Mouse (Mus musculus): ENCODE measurements around the gene Ammecr1. TPM values are rescaled to one million over a fixed set of nuclear protein-coding genes. Genes with fewer than 3 reads are reported as not detected.

Ammecr1 gene
- polyA plus RNA-seq, 1 experiment from 2014 or later = 17.1 TPM

- Histone ChIP-seq H3K4me1 (ENCODE audit: control insufficient read depth, insufficient read depth, low read length) (no peaks in the 10 kb centered on the region), H3K4me2 (ENCODE audit: low read depth, low read length) (no peak overlapping the region), H3K9ac (replicated peaks; ENCODE audit: low read length) (no peak overlapping the region), H3K27me3 (ENCODE audit: control insufficient read depth, insufficient read depth, low read length) (no peaks in the 10 kb centered on the region), H3K4me3 (ENCODE audit: low read depth, low read length) (no peak overlapping the region), H3K27ac (replicated peaks; ENCODE audit: low read depth, low read length) (no peak overlapping the region), H3K9me3 (replicated peaks; ENCODE audit: control insufficient read depth, low read length) (no peaks in the 10 kb centered on the region), H3K36me3 (replicated peaks; ENCODE audit: control insufficient read depth, insufficient read depth, low read depth, low read length) (no peaks in the 10 kb centered on the region)
- no peak for ATAC-seq (replicated peaks; ENCODE audit: insufficient number of reproducible peaks, low FRiP score, low TSS enrichment, low read depth)
- WGBS = 94% methylated on average over 6 of the region's 6 CpGs
- DNase-seq (ENCODE audit: low spot score) = no peak
Observed at GRCm38 (mm10) chrX:142834807-142835206, 131.7 kb downstream of the Ammecr1 start.

DNA sequence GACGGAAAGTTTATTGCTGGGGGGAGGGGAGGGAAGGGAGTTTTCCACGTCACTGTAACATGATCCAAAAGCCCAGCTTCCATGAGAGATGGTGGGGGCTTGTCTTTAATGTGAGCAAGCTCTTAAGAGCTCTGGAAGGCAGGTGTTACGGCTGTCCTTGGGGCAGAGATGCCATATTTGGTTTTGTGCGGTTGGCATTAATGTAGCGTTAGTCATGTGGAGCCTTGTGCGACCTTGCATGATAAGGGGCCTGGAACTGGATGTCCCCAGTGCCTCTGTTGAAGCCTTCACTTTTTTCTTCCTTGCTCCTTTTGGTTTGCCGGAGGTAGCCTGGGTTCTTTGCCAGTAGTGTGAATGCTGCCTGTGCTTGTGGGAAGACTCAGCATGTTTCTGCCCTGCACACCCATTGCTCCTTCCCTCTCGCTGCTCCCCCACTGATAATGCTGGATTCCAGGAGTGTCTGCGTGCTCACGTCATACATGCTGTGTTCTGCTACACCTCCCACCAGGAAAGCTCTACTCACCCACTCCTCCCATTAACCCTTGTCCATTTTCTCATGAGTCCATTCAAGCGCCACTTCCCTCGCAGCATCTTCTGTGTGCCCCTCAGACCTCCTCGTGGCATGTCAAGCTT is 133.2 kb downstream of the Ammecr1 start:
- WGBS = 81% methylated on average over 13 of the region's 13 CpGs
- Histone ChIP-seq H3K4me2 (ENCODE audit: low read depth, low read length) (no peak overlapping the region), H3K27me3 (ENCODE audit: control insufficient read depth, insufficient read depth, low read length) (no peaks in the 10 kb centered on the region), H3K36me3 (replicated peaks; ENCODE audit: control insufficient read depth, insufficient read depth, low read depth, low read length) (no peaks in the 10 kb centered on the region), H3K4me3 (ENCODE audit: low read depth, low read length) (no peak overlapping the region), H3K9me3 (replicated peaks; ENCODE audit: control insufficient read depth, low read length) (no peaks in the 10 kb centered on the region), H3K4me1 (ENCODE audit: control insufficient read depth, insufficient read depth, low read length) (no peaks in the 10 kb centered on the region), H3K9ac (replicated peaks; ENCODE audit: low read length) (no peak overlapping the region), H3K27ac (replicated peaks; ENCODE audit: low read depth, low read length) (no peak overlapping the region)
- DNase-seq (ENCODE audit: low spot score) (no peak), ATAC-seq (replicated peaks; ENCODE audit: insufficient number of reproducible peaks, low FRiP score, low TSS enrichment, low read depth) (no peak)

DNA sequence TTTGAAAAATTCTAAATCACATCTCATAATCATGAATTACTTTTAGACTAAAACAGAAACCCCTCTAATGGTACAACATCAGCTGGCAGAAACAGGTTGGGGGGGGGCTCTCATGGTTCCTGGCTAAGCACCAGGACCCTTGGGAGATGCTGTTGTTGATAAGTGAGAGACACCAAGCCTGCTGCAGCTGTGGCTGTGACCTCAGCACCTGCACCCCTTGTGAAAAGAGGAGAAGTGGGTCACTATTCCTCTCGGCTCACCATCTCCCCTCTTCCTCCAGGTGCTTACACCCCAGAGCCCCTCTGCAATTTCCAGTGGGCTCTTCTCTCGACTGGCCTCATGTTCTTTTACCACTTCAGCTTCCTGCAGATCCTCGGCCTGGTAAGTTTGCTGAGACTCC is 134.3 kb downstream of the Ammecr1 start:
- no peaks in the 10 kb centered on the region for H3K4me1 ChIP-seq (ENCODE audit: control insufficient read depth, insufficient read depth, low read length)
- H3K4me2 ChIP-seq (ENCODE audit: low read depth, low read length) = no peak overlapping the region
- 78% methylated on average over 3 of the region's 3 CpGs for WGBS
- no peak for DNase-seq (ENCODE audit: low spot score)
- no peak for ATAC-seq (replicated peaks; ENCODE audit: insufficient number of reproducible peaks, low FRiP score, low TSS enrichment, low read depth)
- H3K36me3 ChIP-seq (replicated peaks; ENCODE audit: control insufficient read depth, insufficient read depth, low read depth, low read length) = no peaks in the 10 kb centered on the region
- H3K4me3 ChIP-seq (ENCODE audit: low read depth, low read length) = no peak overlapping the region
- no peaks in the 10 kb centered on the region for H3K27me3 ChIP-seq (ENCODE audit: control insufficient read depth, insufficient read depth, low read length)
- H3K27ac ChIP-seq (replicated peaks; ENCODE audit: low read depth, low read length) = no peak overlapping the region
- H3K9ac ChIP-seq (replicated peaks; ENCODE audit: low read length) = no peak overlapping the region
- no peaks in the 10 kb centered on the region for H3K9me3 ChIP-seq (replicated peaks; ENCODE audit: control insufficient read depth, low read length)

- WGBS = 91% methylated on average over 6 of the region's 6 CpGs
- Histone ChIP-seq H3K27me3 (ENCODE audit: control insufficient read depth, insufficient read depth, low read length) (no peaks in the 10 kb centered on the region), H3K27ac (replicated peaks; ENCODE audit: low read depth, low read length) (no peak overlapping the region), H3K9ac (replicated peaks; ENCODE audit: low read length) (no peak overlapping the region), H3K4me3 (ENCODE audit: low read depth, low read length) (no peak overlapping the region), H3K9me3 (replicated peaks; ENCODE audit: control insufficient read depth, low read length) (no peaks in the 10 kb centered on the region), H3K4me2 (ENCODE audit: low read depth, low read length) (no peak overlapping the region), H3K36me3 (replicated peaks; ENCODE audit: control insufficient read depth, insufficient read depth, low read depth, low read length) (no peaks in the 10 kb centered on the region), H3K4me1 (ENCODE audit: control insufficient read depth, insufficient read depth, low read length) (no peaks in the 10 kb centered on the region)
- no peak for ATAC-seq (replicated peaks; ENCODE audit: insufficient number of reproducible peaks, low FRiP score, low TSS enrichment, low read depth)
- DNase-seq (ENCODE audit: low spot score) = no peak
Observed at GRCm38 (mm10) chrX:142830572-142830971, 136.0 kb downstream of the Ammecr1 start.

GRCm38 (mm10) chrX:142829866-142830470 is 136.6 kb downstream of the Ammecr1 start:
- Histone ChIP-seq H3K4me2 (ENCODE audit: low read depth, low read length) (no peak overlapping the region), H3K27me3 (ENCODE audit: control insufficient read depth, insufficient read depth, low read length) (no peaks in the 10 kb centered on the region), H3K9me3 (replicated peaks; ENCODE audit: control insufficient read depth, low read length) (no peaks in the 10 kb centered on the region), H3K4me3 (ENCODE audit: low read depth, low read length) (no peak overlapping the region), H3K9ac (replicated peaks; ENCODE audit: low read length) (no peak overlapping the region), H3K27ac (replicated peaks; ENCODE audit: low read depth, low read length) (no peak overlapping the region), H3K4me1 (ENCODE audit: control insufficient read depth, insufficient read depth, low read length) (no peaks in the 10 kb centered on the region), H3K36me3 (replicated peaks; ENCODE audit: control insufficient read depth, insufficient read depth, low read depth, low read length) (no peaks in the 10 kb centered on the region)
- ATAC-seq (replicated peaks; ENCODE audit: insufficient number of reproducible peaks, low FRiP score, low TSS enrichment, low read depth) (no peak), DNase-seq (ENCODE audit: low spot score) (no peak)
- whole genome bisulfite sequencing = 90% methylated on average over 12 of the region's 12 CpGs

- no peak for DNase-seq (ENCODE audit: low spot score)
- WGBS = 84% methylated on average over 2 of the region's 2 CpGs
Observed at GRCm38 (mm10) chrX:142829267-142829666, 137.3 kb downstream of the Ammecr1 start.

DNA sequence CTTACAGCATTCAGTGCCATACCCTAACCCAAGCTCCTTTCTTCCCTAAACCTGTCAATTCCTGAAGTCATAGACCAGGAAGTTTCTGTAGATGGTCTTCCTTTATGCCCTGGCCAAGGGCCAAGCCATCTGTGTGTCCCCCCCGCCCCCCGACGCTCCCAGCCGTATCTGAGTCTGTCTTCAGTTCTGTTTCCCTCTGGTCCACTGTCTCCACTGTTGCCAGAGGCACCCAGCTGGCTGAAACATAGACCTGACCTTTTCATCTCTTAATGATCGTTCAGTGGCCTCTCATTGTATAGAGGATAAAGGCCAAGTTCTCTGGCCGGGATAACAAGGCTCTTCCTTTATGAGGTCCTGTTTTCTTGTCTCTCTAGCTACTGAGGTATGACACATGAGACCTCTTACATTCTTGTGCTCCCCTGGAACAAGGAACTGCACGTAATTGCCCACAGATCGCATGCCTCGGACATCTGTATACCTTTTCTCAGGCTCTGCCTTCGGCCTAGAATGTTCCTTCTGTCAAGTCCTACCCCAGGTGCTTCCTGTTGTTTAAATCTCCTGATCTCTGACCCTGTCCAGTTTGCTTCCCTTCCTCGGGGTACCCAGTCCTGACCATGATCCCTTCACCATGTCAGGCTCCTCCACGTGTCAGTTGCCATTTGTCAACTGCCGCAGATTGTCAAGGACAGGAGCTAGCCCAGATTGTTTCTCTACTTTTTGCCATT is 138.2 kb downstream of the Ammecr1 start:
- Histone ChIP-seq H3K9me3 (replicated peaks; ENCODE audit: control insufficient read depth, low read length) (no peaks in the 10 kb centered on the region), H3K4me2 (ENCODE audit: low read depth, low read length) (no peak overlapping the region), H3K9ac (replicated peaks; ENCODE audit: low read length) (no peak overlapping the region), H3K4me1 (ENCODE audit: control insufficient read depth, insufficient read depth, low read length) (no peaks in the 10 kb centered on the region), H3K36me3 (replicated peaks; ENCODE audit: control insufficient read depth, insufficient read depth, low read depth, low read length) (no peaks in the 10 kb centered on the region), H3K27ac (replicated peaks; ENCODE audit: low read depth, low read length) (no peak overlapping the region), H3K27me3 (ENCODE audit: control insufficient read depth, insufficient read depth, low read length) (no peaks in the 10 kb centered on the region), H3K4me3 (ENCODE audit: low read depth, low read length) (no peak overlapping the region)
- no peak for ATAC-seq (replicated peaks; ENCODE audit: insufficient number of reproducible peaks, low FRiP score, low TSS enrichment, low read depth)
- peak; percentile 32 for DNase-seq (ENCODE audit: low spot score)
- WGBS = 34% methylated on average over 13 of the region's 13 CpGs

More at GRCm38 (mm10) chrX:142829267-142829666, 137.3 kb downstream of the Ammecr1 start:
- H3K9ac ChIP-seq (replicated peaks; ENCODE audit: low read length) = no peak overlapping the region
- H3K27me3 ChIP-seq (ENCODE audit: control insufficient read depth, insufficient read depth, low read length) = no peaks in the 10 kb centered on the region
- no peak overlapping the region for H3K27ac ChIP-seq (replicated peaks; ENCODE audit: low read depth, low read length)
- no peak overlapping the region for H3K4me3 ChIP-seq (ENCODE audit: low read depth, low read length)
- ATAC-seq (replicated peaks; ENCODE audit: insufficient number of reproducible peaks, low FRiP score, low TSS enrichment, low read depth) = no peak
- no peak overlapping the region for H3K4me2 ChIP-seq (ENCODE audit: low read depth, low read length)
- no peaks in the 10 kb centered on the region for H3K36me3 ChIP-seq (replicated peaks; ENCODE audit: control insufficient read depth, insufficient read depth, low read depth, low read length)
- no peaks in the 10 kb centered on the region for H3K4me1 ChIP-seq (ENCODE audit: control insufficient read depth, insufficient read depth, low read length)
- H3K9me3 ChIP-seq (replicated peaks; ENCODE audit: control insufficient read depth, low read length) = no peaks in the 10 kb centered on the region

DNA sequence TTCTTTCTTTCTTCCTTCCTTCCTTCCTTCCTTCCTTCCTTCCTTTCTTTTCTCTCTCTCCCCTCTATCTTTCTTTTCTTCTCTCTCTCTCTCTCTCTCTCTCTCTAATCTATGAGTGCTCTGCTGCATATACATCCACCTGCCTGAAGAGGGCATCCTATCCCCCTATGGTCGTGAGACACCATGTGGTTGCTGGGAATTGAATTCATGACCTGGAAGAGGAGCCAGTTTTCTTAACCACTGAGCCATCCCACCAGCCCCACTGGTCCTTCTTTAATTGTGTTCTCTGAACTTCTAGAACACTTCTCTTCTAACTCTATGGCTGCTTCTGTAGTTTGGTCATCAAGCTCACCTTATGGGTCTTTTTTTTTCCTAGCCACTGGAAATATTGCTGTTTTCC is 138.9 kb downstream of the Ammecr1 start:
- Histone ChIP-seq H3K36me3 (replicated peaks; ENCODE audit: control insufficient read depth, insufficient read depth, low read depth, low read length) (no peaks in the 10 kb centered on the region), H3K27ac (replicated peaks; ENCODE audit: low read depth, low read length) (no peak overlapping the region), H3K27me3 (ENCODE audit: control insufficient read depth, insufficient read depth, low read length) (no peaks in the 10 kb centered on the region), H3K4me3 (ENCODE audit: low read depth, low read length) (no peak overlapping the region), H3K9ac (replicated peaks; ENCODE audit: low read length) (no peak overlapping the region), H3K9me3 (replicated peaks; ENCODE audit: control insufficient read depth, low read length) (no peaks in the 10 kb centered on the region), H3K4me2 (ENCODE audit: low read depth, low read length) (no peak overlapping the region), H3K4me1 (ENCODE audit: control insufficient read depth, insufficient read depth, low read length) (no peaks in the 10 kb centered on the region)
- 59% methylated on average over 1 of the region's 1 CpGs for WGBS
- DNase-seq (ENCODE audit: low spot score) (no peak), ATAC-seq (replicated peaks; ENCODE audit: insufficient number of reproducible peaks, low FRiP score, low TSS enrichment, low read depth) (no peak)

Data from embryonic facial prominence, embryonic 11.5 days (tissue).